Mouse (Mus musculus) intestine, postnatal 0 days (tissue): ENCODE measurements around the gene Arhgef6. TPM values are rescaled to one million over a fixed set of nuclear protein-coding genes. Genes with fewer than 3 reads are reported as not detected.

Source experiments
- ATAC-seq: fragments of 200-750 bp; cut with Nextera tagmentation; 2 replicates; pipeline ENCODE4 v1.8.0; 2017; ENCODE audit warnings: mild to moderate bottlenecking, moderate TSS enrichment, moderate library complexity
- H3K27ac ChIP-seq: fragments of 300-500 bp; sonication (generic); 2 replicates; pipeline ENCODE4 v1.5.1; 2014; ENCODE audit warnings: mild to moderate bottlenecking, low read depth, low read length, moderate library complexity
- H3K27me3 ChIP-seq: fragments of 300-500 bp; sonication (generic); replicated peaks from 2 replicates; pipeline ENCODE4 v1.6.1; 2014; ENCODE audit warnings: low read length, mixed read lengths; ENCODE audit not compliant: control insufficient read depth, insufficient read depth
- H3K36me3 ChIP-seq: fragments of 300-500 bp; sonication (generic); 2 replicates; pipeline ENCODE4 v1.6.1; 2014; ENCODE audit warnings: mild to moderate bottlenecking, moderate library complexity; ENCODE audit not compliant: control insufficient read depth, insufficient read depth
- H3K4me1 ChIP-seq: fragments of 300-500 bp; sonication (generic); replicated peaks from 2 replicates; pipeline ENCODE4 v1.6.1; 2014; ENCODE audit warnings: antibody characterized with exemption, low read length, mixed read lengths; ENCODE audit not compliant: control insufficient read depth, insufficient read depth
- H3K4me2 ChIP-seq: fragments of 300-500 bp; sonication (generic); replicated peaks from 2 replicates; pipeline ENCODE4 v1.6.1; 2014; ENCODE audit warnings: low read depth, mild to moderate bottlenecking, moderate library complexity
- H3K4me3 ChIP-seq: fragments of 300-500 bp; sonication (generic); 2 replicates; pipeline ENCODE4 v1.5.1; 2014; ENCODE audit warnings: low read depth, low read length
- H3K9ac ChIP-seq: fragments of 300-500 bp; sonication (generic); 2 replicates; pipeline ENCODE4 v1.6.1; 2014; ENCODE audit warnings: mild to moderate bottlenecking, low read depth, low read length
- H3K9me3 ChIP-seq: fragments of 300-500 bp; sonication (generic); 2 replicates; pipeline ENCODE4 v1.6.1; 2016; ENCODE audit warnings: mixed run types; ENCODE audit not compliant: control insufficient read depth
- CTCF ChIP-seq: sonication (generic); IDR thresholded peaks from 2 replicates; pipeline ENCODE4 v1.5.1; 2016; ENCODE audit warnings: low read depth, mild to moderate bottlenecking, control low read depth, antibody characterized with exemption, moderate library complexity
- WGBS: fragments of 180-500 bp; shearing (Covaris S2); extraction: QIAGEN DNeasy Blood & Tissue Kit; methylation state at CpG from one replicate; pipeline ENCODE4 v1.1.7; 2014; 5-methylcytosine and 5-hydroxymethylcytosine counted together
- polyA plus RNA-seq: library from polyadenylated mRNA; unstranded; fragments of >200 nt; fragmentation: Nextera tagmentation; extraction: Ambion mirVana; gene quantifications from 2 replicates; pipeline ENCODE4 v1.2.1, GENCODE M21; 2015

The Arhgef6 gene
- polyA plus RNA-seq, 1 experiment from 2014 or later, result 2.7 TPM

DNA sequence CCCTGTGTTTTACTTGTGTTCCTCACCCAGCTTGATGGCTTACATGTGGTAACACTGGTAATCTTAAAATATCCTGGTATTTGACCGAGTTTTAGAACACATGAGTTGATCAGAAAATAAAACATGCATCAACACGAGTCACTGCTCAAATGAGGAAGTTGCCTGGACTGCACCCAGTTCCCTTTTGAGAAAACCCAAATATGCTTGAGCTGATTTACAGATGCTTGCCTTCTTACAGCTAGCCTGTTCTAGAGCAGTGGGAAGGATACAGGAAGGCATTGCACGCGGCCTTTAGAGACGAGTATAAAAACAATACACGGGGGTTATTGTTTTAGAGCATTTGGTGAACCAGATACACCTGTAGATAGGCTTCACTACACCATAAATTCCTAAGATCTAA, 31.8 kb downstream of the Arhgef6 start:
- ATAC-seq, result no peak

DNA sequence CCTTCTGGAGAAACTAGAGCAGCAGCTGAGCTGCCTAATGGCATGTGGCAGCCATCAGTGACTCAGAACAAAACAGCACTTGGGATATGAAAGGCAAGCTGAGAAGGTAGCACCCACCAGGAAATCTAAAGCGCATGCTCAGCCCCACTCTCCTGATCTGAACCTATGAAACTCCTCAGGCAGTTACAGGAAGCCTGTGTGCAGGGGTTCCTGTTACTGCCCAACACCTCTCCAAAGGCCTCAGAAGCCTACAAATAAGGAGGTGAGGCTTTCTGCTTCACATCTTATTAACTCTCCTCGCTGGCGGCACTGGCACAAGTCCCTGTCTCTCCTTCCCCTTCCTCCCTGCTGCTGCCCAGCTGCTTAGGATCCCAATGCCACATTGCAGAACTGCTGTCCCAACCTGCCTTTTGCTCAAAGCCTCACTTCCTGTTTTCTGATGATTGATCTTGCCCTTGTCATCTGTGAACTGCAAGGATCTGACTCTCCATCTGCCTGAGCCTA, 33.7 kb downstream of the Arhgef6 start:
- no peak overlapping the region for H3K4me3 ChIP-seq

More for the DNA sequence above, 31.8 kb downstream of the Arhgef6 start:
- no peak for TF ChIP-seq CTCF
- Histone ChIP-seq H3K9ac (no peak overlapping the region), H3K36me3 (no peaks in the 10 kb centered on the region), H3K9me3 (no peaks in the 10 kb centered on the region), H3K4me3 (no peak overlapping the region), H3K27me3 (no peaks in the 10 kb centered on the region), H3K4me2 (no peak overlapping the region), H3K27ac (no peak overlapping the region), H3K4me1 (no peaks in the 10 kb centered on the region)
- 77% methylated on average over 6 of the region's 6 CpGs for WGBS

DNA sequence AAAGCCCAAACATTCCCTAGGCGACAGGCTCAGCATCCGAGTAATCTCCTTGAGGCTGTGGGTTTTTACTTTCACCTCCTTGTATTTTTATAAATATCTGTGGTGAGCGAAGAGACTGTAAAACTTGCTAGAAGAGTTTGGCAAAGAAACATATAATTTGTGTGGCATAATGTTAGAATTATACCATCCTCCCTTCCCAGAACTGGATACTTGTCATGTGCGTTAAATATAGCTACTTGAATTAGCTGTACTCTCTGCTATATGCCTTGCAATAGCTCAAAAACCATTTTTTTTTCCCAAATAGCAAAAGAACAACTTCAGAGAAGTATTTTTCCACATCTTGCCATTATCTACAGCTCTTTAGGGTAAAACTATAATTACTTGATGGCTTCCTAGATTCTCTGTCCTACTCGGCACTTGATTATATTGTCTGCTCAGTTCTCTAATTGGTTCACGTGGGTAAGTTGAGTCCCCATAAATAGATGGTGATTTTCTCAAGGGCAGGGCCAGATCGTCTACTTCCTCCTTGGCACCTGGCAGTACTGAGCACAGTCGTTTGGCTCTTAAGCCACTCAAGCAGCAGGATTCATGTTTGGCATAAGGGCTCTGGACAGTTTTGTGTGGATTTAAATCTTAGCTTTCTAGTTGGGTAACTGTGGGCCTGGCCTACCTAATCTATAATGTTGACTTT, 35.2 kb downstream of the Arhgef6 start:
- WGBS, result 72% methylated on average over 8 of the region's 8 CpGs
- H3K9ac ChIP-seq, result no peak overlapping the region
- TF ChIP-seq CTCF, result no peak
- ATAC-seq, result no peak
- no peaks in the 10 kb centered on the region for H3K9me3 ChIP-seq
- no peaks in the 10 kb centered on the region for H3K4me1 ChIP-seq
- no peak overlapping the region for H3K27ac ChIP-seq
- H3K4me3 ChIP-seq, result no peak overlapping the region
- no peaks in the 10 kb centered on the region for H3K27me3 ChIP-seq
- H3K36me3 ChIP-seq, result no peaks in the 10 kb centered on the region
- H3K4me2 ChIP-seq, result no peak overlapping the region

More for the DNA sequence above, 33.7 kb downstream of the Arhgef6 start:
- ATAC-seq, result no peak
- no peak overlapping the region for H3K9ac ChIP-seq
- WGBS, result 80% methylated on average over 3 of the region's 3 CpGs
- no peak for TF ChIP-seq CTCF
- no peak overlapping the region for H3K27ac ChIP-seq
- H3K4me2 ChIP-seq, result no peak overlapping the region
- H3K36me3 ChIP-seq, result no peaks in the 10 kb centered on the region
- no peaks in the 10 kb centered on the region for H3K27me3 ChIP-seq
- no peaks in the 10 kb centered on the region for H3K4me1 ChIP-seq
- no peaks in the 10 kb centered on the region for H3K9me3 ChIP-seq

DNA sequence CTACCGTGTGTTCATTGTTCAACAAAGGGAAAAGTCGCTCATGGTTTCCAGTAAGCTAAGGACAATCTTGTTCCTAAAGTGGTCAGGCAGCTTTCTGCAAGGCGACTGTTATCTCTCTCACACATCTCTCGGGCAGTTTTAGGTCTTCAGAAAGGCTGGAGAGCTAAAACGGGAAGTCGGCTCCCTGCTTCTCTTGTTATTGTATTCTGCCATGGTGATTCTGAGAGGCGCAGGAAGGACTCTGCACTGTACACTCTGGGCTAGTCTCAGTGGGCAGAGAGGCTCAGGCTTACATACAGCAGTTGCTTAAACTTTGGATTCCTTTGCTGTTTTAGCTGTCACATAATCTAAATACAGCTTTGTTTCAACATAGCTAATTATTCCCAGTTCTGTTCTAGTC, 39.6 kb downstream of the Arhgef6 start:
- Histone ChIP-seq H3K4me2 (no peak overlapping the region), H3K36me3 (no peaks in the 10 kb centered on the region), H3K27me3 (no peaks in the 10 kb centered on the region), H3K27ac (no peak overlapping the region), H3K4me3 (no peak overlapping the region), H3K9me3 (no peaks in the 10 kb centered on the region), H3K9ac (no peak overlapping the region), H3K4me1 (no peaks in the 10 kb centered on the region)
- WGBS, result 43% methylated on average over 7 of the region's 7 CpGs
- no peak for ATAC-seq
- no peak for TF ChIP-seq CTCF

DNA sequence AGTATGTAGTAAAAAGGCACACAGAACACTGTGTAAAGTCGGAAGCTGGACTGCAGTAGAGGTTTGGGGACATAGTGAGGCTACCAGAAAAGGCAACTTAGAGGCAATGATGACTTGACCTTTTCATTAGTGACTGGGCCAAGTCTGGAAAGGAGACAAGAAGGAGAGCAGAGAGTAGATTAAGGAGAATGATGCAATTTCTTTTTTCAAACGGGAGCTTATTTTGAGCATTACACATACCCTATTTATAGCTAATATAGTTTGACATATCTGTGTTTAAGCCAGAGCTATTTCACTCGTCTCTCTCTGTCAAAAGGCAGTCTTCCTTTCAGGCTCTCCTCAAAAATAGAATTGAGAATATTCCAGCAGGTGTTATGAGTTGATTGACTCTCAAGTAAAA, 50.1 kb downstream of the Arhgef6 start:
- 71% methylated on average over 3 of the region's 3 CpGs for WGBS
- no peak for ATAC-seq
- Histone ChIP-seq H3K27me3 (no peaks in the 10 kb centered on the region), H3K36me3 (no peaks in the 10 kb centered on the region), H3K27ac (no peak overlapping the region), H3K4me3 (no peak overlapping the region), H3K9ac (no peak overlapping the region), H3K9me3 (no peaks in the 10 kb centered on the region), H3K4me2 (no peak overlapping the region), H3K4me1 (no peaks in the 10 kb centered on the region)
- no peak for TF ChIP-seq CTCF

DNA sequence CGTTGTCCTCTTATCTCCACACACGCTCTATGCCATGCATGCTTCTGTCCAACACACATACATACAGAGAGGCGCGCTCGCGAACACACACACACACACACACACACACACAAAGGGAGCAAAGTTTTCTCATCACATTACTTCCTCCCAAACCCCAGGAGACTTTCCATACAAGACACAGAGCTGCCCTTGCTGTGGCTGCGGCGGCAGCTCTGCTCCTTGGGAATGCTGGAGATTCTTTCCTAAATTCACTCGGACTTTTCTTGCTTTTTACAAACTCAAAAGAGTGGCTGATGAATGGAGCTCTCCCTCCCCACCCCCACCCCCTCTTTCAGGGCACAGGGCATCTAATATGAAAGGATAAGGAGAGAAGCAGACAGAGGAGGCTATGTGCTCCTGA, 52.2 kb downstream of the Arhgef6 start:
- H3K9ac ChIP-seq, result no peak overlapping the region
- no peaks in the 10 kb centered on the region for H3K4me1 ChIP-seq
- H3K4me3 ChIP-seq, result no peak overlapping the region
- ATAC-seq, result no peak
- no peak overlapping the region for H3K27ac ChIP-seq
- H3K36me3 ChIP-seq, result no peaks in the 10 kb centered on the region
- H3K4me2 ChIP-seq, result no peak overlapping the region
- H3K27me3 ChIP-seq, result no peaks in the 10 kb centered on the region
- 58% methylated on average over 9 of the region's 9 CpGs for WGBS
- H3K9me3 ChIP-seq, result no peaks in the 10 kb centered on the region
- TF ChIP-seq CTCF, result no peak

DNA sequence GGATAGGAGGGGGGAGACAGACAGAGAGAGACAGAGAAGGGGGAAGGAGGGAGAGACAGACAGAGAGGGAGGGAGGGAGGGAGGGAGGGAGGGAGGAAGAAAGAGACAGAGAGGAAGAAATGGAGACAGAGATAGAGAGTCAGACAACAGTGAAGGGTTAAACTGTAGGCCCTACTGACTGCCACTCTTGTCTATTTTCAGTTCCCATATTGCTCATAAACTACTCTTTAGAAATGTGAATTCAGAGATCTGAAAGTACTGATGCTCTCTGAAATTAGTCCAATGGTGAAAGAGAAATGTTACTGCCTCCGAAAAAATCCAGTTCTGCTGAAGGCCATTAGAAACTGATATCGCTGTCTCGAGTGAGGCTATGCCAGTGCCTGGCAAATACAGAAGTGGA, 56.3 kb downstream of the Arhgef6 start:
- Histone ChIP-seq H3K4me1 (no peaks in the 10 kb centered on the region), H3K9me3 (no peaks in the 10 kb centered on the region), H3K36me3 (no peaks in the 10 kb centered on the region), H3K9ac (no peak overlapping the region), H3K4me2 (no peak overlapping the region), H3K27me3 (no peaks in the 10 kb centered on the region), H3K4me3 (no peak overlapping the region), H3K27ac (no peak overlapping the region)
- WGBS, result 95% methylated on average over 3 of the region's 3 CpGs
- ATAC-seq, result no peak
- no peak for TF ChIP-seq CTCF
